Mouse (Mus musculus): ENCODE data around the gene A630001G21Rik.

- TF ChIP-seq MAX (IDR thresholded peaks at IDR 0.05; ENCODE audit: low read depth): no peak
- no peak for TF ChIP-seq E2F4 (IDR thresholded peaks at IDR 0.05; ENCODE audit: insufficient read depth)
- no peak for TF ChIP-seq POLR2A (IDR thresholded peaks at IDR 0.05; ENCODE audit: insufficient read length, low read depth)
- no peak for TF ChIP-seq POLR2AphosphoS2 (IDR thresholded peaks at IDR 0.05; ENCODE audit: insufficient read length, low read depth)
- no peak for TF ChIP-seq CEBPB (IDR thresholded peaks at IDR 0.05; ENCODE audit: insufficient read depth, poor library complexity, severe bottlenecking)
- TF ChIP-seq USF1 (IDR thresholded peaks at IDR 0.05; ENCODE audit: low read depth): no peak
- TF ChIP-seq MYOD1 (IDR thresholded peaks at IDR 0.05; ENCODE audit: control insufficient read depth in 1 of 3, insufficient read length in 2 of 3, low read depth in 2 of 3): no peak
- TF ChIP-seq TCF12 (IDR thresholded peaks at IDR 0.05; ENCODE audit: insufficient read depth, poor library complexity, severe bottlenecking): no peak
These were observed 63.9 kb downstream of the A630001G21Rik start for GRCm38 (mm10) chr1:85714501-85714900.

All from myocyte (in vitro differentiated cells).